12 mouse cellular contexts compared by ENCODE assay signal in genomic region chr16:90792066-90792465, GRCm38 (mm10). TPM values are rescaled to one million over a fixed set of nuclear protein-coding genes. Genes with fewer than 3 reads are reported as not detected.
"Had no signal": no experiment of that assay in that cellular context is flagged by ENCODE, and none has a peak within 500 bp of the region (broad histone marks: within the 10 kb centered on the region; RNA-seq: fewer than 3 reads in every experiment).

No protein-coding gene starts in this region.

- H3K9me3 ChIP-seq: liver, embryonic 13.5 days had no signal

- H3K9ac ChIP-seq: liver, embryonic 13.5 days had no signal

- H3K4me1 ChIP-seq: liver, embryonic 13.5 days had no signal

- H3K4me3 ChIP-seq: liver, embryonic 13.5 days had no signal

- H3K4me2 ChIP-seq: liver, embryonic 13.5 days; midbrain, embryonic 11.5 days had no signal

- DNase-seq: kidney, postnatal 4 days; liver, embryonic 13.5 days; lung, adult 2 months; lung, postnatal 14 days; lung, postnatal 4 days; midbrain, embryonic 14.5 days; thymus, adult 18-20 months; thymus, postnatal 14 days; thymus, postnatal 4 days had no signal

- H3K27me3 ChIP-seq: liver, embryonic 13.5 days had no signal

- H3K27ac ChIP-seq: liver, embryonic 13.5 days had no signal

RNA-seq across cellular contexts. Expression of gene Mrap, which starts 54.1 kb away (rescaled TPM):
- polyA plus RNA-seq: midbrain, embryonic 14.5 days; neural tube, embryonic 14.5 days; stomach, embryonic 14.5 days had no signal
